Mouse (Mus musculus) gastrocnemius, adult 18-20 months (tissue): ENCODE data around the gene BC037034. TPM values are rescaled to one million over a fixed set of nuclear protein-coding genes. Genes with fewer than 3 reads are reported as not detected.

Source experiments
- DNase-seq: peaks from one replicate; pipeline ENCODE4 v3.0.0; 2021; ENCODE audit warnings: low spot score
- total RNA-seq, 2 experiments: library from RNA; stranded (reverse); gene quantifications; 2 replicates each; pipeline ENCODE4 v1.2.3; 2021

BC037034 gene
- total RNA-seq, 2 experiments from 2014 or later: 2.7 to 3.2 TPM

GRCm38 (mm10) chr5:138262582-138263240, 1.1 kb downstream of the BC037034 start:
- no peak for DNase-seq

DNA sequence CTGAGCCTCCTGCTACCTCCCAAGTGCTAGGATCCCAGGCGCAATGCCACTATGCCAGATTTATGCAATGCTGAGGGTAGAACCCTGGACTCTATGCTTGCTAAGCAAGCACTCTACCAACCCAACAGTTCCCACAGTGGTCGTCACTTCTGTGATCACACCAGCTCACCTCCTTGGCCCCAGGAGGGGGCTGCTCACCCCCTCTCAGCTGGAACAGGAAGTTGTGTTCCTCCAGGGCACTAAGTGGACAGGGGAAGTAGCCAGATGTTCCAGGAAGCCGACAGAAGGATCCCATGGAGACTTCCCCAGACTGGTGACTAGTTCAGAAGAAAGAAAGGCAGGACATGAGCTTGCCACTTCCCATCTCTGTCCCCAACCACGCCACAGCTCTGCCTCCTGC, 1.8 kb downstream of the BC037034 start:
- no peak for DNase-seq

GRCm38 (mm10) chr5:138260834-138261233, 3.0 kb downstream of the BC037034 start:
- DNase-seq: no peak

DNA sequence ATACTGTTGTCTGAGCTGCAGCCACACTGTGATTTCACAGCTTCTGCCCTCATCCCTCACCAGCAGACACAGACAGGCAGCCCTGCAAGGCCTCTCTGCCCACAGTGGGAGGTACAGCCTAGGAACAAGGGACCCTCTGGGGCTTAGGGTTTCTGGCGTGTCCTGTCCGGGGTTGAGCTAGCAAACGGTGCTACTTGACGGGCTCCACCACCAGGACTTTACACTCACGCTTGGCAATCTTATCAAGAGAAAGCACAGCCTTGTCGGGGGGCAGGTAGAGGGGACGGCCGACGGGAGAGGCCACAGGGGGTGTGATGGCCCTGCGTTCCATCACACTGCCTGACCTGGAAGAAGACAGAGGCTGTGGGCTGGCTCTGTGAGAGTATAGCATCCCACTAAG, 3.8 kb downstream of the BC037034 start:
- no peak for DNase-seq

GRCm38 (mm10) chr5:138258993-138259392, 4.8 kb downstream of the BC037034 start:
- DNase-seq: no peak

DNA sequence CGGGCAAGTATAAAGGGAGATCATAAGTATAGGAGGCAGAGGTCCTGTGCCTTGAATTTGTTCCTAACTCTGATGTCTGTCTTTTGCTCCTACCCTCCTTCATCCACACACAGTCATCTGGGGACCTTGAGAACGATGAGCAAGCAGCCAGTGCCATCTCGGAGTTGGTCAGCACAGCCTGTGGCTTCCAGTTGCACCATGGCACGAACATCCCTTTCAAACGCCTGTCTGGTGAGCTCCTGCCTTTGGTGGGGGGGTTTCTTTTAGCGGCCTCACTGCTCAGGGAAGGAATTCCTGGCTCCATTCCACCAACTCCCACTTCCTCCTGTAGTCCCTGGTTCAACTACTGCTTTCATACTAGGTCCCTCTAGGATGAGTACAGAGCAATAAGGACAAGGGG, 5.3 kb downstream of the BC037034 start:
- no peak for DNase-seq

- no peak for DNase-seq
Measured at GRCm38 (mm10) chr5:138258078-138258477, 5.8 kb downstream of the BC037034 start.

DNA sequence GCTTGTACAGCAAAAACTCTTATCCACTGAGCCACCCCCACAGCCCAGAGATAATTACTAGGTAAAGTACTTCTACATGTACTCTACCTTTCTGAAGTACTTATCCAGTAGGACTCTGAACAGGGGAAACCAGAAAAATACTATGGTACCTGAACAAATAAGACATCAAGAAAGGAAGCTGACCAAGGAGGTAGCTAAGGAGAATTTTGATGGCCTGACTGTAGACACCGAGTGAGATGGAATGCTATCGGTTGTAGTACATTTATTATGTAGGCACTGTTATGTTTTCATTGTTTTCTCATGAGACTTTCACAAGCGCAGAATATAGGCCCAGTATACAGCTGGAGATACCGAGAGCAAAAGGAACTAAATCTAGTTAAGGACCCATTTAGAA, 6.3 kb downstream of the BC037034 start:
- DNase-seq: no peak

GRCm38 (mm10) chr5:138256966-138257584, 6.8 kb downstream of the BC037034 start:
- no peak for DNase-seq

- DNase-seq: no peak
Measured at GRCm38 (mm10) chr5:138256094-138256467, 7.8 kb downstream of the BC037034 start.

- DNase-seq: peak; percentile 97
Measured at GRCm38 (mm10) chr5:138255353-138256093, 8.3 kb downstream of the BC037034 start, which contains the start of gene Lamtor4. Gene Lamtor4 (plus strand): TSS chr5:138255482.

DNA sequence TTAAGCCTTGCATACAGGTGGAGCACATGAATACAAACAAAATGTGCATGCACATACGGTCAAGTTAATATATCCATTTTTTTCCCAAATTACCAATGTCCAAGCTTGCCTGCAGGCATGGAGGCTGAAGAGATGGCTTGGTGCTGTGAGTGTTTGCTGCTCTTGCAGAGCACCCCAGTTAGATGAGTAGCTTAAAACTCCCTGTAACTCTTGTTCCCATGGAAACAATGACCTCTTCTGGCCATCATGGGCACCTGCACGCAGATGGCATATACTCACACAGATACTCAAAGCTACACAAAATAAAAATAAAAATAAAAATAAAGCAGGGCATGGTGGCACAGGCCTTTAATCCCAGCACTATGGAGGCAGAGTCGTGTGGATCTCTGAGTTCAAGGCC, 10.8 kb downstream of the BC037034 start:
- DNase-seq: no peak

DNA sequence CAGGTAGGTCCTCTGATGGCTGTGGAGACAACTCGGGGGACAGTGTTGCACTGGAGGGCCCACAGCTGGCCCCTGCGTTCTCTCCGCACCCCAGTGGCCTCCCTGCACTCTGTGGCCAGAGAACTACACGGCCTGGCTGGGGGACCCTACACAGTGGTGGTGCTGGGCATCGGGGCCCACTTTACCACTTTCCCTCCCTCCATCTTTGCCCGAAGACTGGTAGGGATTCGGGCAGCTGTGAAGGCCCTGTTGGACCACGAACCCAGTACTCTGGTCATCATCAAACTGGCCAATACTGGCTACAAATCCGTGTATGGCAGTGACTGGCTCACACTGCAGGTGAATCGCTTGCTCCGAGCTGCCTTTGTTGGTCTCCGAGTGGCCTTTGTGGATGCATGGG, 12.7 kb downstream of the BC037034 start:
- DNase-seq: no peak

GRCm38 (mm10) chr5:138241511-138241910, 22.3 kb downstream of the BC037034 start:
- no peak for DNase-seq

DNA sequence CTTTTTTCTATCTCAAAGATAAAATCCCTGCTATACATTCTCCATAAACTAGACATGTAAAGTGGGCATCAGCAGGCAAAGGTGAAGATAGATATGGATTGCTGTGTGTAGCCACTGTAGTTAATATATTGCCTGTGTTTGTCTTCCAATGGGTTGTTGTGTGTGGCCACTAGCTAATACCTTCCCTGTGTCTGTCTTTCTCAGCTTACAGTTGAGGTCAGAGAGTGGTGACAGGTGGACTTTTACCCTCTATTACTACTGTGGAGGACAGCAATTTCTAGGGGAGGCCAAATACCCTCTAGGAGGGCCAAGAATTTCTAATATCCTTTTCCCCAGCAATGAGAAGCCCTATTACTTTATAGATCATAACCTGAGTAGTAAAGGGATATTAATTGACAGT, 29.6 kb downstream of the BC037034 start:
- no peak for DNase-seq

DNA sequence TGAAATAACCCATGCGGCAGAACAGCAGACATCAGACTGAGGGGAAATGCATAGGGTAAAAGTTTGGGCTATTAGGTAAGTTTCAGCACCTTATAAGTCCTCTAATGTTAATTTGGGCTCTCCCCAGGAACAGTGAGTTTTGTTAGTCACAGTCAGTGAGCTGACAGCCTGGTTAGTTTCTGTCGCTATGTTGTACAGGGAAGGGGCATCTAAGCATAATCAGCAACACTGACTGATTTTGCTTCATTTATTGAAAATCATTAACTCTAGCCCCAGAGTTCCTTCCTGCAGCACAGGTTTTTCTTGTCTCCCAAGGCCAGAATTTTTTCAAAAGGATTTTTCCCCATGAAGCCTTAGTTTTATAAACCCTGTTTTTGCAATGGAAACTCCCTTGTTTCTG, 30.1 kb downstream of the BC037034 start:
- DNase-seq: no peak

DNA sequence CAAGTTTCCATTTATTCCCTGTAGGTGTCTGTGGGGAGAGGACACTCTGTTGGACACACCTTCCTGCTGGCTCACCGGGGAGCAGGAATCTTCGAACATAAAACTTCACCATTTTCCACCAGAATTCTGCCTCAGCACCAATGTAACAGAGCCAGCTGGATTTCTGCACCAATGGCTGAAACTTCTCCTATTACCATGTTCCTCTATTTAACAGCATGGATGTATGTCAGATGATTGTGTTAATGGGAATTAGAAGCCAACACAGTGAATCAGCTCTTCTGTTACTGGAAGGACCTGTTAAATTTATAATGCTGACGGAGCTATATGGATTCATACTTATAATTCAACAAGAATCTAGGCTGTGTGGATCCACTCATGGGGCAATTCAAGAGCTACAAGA, 34.3 kb downstream of the BC037034 start:
- no peak for DNase-seq

GRCm38 (mm10) chr5:138228026-138228425, 35.8 kb downstream of the BC037034 start:
- no peak for DNase-seq

GRCm38 (mm10) chr5:138227367-138227766, 36.5 kb downstream of the BC037034 start:
- DNase-seq: no peak

GRCm38 (mm10) chr5:138226491-138226890, 37.3 kb downstream of the BC037034 start:
- no peak for DNase-seq

DNA sequence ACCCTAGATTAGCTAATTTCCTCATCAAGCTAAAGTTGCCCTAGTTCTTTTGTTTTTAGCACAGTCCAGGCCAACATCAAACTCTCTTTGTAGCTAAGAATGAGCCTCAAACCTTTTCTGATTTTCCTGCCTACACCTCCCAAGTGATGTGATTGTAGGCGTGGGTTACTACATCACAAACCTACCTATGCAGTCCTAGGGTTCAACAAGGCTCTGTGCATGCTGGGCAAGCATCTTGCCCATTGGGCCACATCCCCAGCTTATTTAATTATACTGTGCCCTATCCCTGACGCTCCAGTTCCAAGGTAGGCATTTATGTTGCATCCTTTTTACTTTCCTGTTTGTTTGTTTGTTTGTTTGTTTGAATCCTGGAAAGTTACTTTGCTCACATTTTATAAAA, 38.1 kb downstream of the BC037034 start, which contains the start of gene Nxpe5:
TSS of gene Nxpe5 (plus strand) at position 199 of the 400 bp plus-strand sequence.
- no peak for DNase-seq

DNA sequence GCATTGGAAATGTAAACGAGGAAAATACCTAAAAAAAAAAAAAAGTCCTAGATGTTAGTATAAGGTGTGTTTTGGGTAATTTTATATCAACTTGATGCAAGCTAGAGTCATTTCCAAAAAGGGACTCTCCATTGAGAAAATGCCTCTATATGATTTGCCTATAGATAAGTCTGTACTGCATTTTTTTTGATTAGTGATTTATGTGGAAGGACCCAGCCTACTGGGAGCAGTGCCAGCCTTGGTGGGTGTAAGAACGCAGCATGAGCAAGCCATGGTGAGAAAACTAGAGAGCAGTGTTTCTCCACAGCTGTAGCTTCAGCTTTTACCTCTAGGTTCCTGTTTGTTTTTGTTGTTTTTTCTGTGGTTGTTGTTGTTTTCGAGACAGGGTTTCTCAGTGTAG, 40.5 kb downstream of the BC037034 start:
- DNase-seq: no peak

DNA sequence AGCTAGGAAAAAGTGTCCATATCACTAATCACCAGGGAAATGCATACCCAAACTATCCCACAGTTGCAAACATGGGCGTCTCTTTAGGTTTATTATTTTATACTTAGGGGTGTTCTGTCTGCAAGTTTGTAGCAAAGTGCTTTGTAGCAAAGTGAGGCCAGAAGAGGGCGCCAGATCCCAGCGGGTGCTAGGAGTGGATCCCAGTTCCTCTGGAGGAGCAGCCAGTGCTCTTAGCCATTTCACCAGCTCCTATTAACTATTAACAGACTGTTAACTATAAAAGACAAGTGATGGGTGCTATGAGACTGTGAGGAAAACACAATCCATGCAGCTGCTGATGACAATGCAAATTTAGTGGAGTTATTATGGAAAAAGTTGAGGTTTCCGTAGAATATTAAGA, 41.7 kb downstream of the BC037034 start:
- peak; percentile 80 for DNase-seq
